ENCODE assay signal across 7 mouse cellular contexts in the genomic region with DNA sequence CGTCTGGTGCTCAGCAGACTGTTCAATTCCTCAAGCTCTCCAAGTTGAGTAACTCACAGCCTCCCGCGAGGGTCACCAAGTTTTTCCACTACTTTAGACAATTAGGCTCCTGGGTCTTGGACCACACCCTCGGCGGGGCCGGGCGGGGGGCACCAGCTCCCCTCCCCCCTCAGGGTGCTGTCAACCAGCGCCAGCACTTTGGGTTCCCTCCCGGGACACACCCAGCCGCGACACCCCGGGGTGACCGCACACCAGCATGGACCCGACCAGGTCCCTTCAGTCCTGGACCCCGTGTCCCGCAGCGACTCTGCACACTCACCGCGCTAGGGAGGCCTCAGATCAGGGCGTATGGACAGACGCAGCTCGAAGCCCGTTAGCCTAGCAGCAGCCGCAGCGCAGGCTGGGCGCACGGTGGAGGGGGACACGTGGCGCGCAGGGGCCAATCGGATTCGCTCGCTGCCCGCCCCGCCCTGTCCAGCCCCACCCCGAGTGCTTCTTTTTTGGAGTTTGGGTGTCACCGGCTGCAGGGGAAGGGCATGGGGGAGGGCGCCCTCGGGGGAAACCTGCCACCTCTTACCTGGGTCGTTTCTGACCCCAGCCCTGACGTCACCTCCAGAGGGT. TPM values are rescaled to one million over a fixed set of nuclear protein-coding genes. Genes with fewer than 3 reads are reported as not detected.
DNase-seq lines count a peak whose midpoint lies in the region; ATAC-seq lines count a peak whose summit lies in the region.

A gene (minus strand): TSS at position 406 of the 621 bp plus-strand sequence.

- peak within 1 kb of the TSS; percentile 70 for H3K9ac ChIP-seq in intestine, embryonic 14.5 days (ENCODE audit: low read length)
- peak within 1 kb of the TSS; percentile 59 for H3K9ac ChIP-seq in midbrain, embryonic 12.5 days (replicated peaks)

- H3K4me3 ChIP-seq in intestine, embryonic 14.5 days (ENCODE audit: low read depth, low read length), result peak within 1 kb of the TSS; percentile 89
- H3K4me3 ChIP-seq in limb, embryonic 10.5 days, result peak within 1 kb of the TSS; percentile 63
- H3K4me3 ChIP-seq in midbrain, embryonic 12.5 days, result peak within 1 kb of the TSS; percentile 51

- peak within 1 kb of the TSS; percentile 66 for H3K4me2 ChIP-seq in intestine, embryonic 14.5 days (ENCODE audit: low read length)
- peak within 1 kb of the TSS; percentile 91 for H3K4me2 ChIP-seq in midbrain, embryonic 12.5 days (replicated peaks)

- H3K27ac ChIP-seq in intestine, embryonic 14.5 days (ENCODE audit: low read depth), result peak within 1 kb of the TSS; percentile 90
- peak within 1 kb of the TSS; percentile 79 for H3K27ac ChIP-seq in limb, embryonic 10.5 days
- no peak within 1 kb of the TSS for H3K27ac ChIP-seq in midbrain, embryonic 12.5 days (replicated peaks)

- no peaks in the 10 kb centered on the region for H3K27me3 ChIP-seq in intestine, embryonic 14.5 days (replicated peaks; ENCODE audit: control insufficient read depth, insufficient read depth, low read length)
- peaks cover 22% of the 10 kb centered on the region for H3K27me3 ChIP-seq in limb, embryonic 10.5 days (ENCODE audit: low read depth, poor library complexity, severe bottlenecking)
- peaks cover 40% of the 10 kb centered on the region for H3K27me3 ChIP-seq in midbrain, embryonic 12.5 days

- peaks cover 41% of the 10 kb centered on the region for H3K4me1 ChIP-seq in intestine, embryonic 14.5 days (replicated peaks; ENCODE audit: control insufficient read depth, insufficient read depth, low read length)
- H3K4me1 ChIP-seq in limb, embryonic 10.5 days, result peaks cover 40% of the 10 kb centered on the region
- H3K4me1 ChIP-seq in midbrain, embryonic 12.5 days, result peaks cover 24% of the 10 kb centered on the region

- peak; percentile 93 for DNase-seq in adrenal gland, adult 2 months
- DNase-seq in embryo, embryonic 10.5 days (ENCODE audit: low spot score), result peak; percentile 81
- peak; percentile 92 for DNase-seq in gastrocnemius, postnatal 25 days
- DNase-seq in intestine, embryonic 14.5 days (ENCODE audit: low spot score), result peak; percentile 83
- peak; percentile 85 for DNase-seq in limb, embryonic 10.5 days (ENCODE audit: low spot score)
- DNase-seq in skeletal muscle tissue, adult 2 months (ENCODE audit: low read depth, low spot score), result peak; percentile 84

- no peaks in the 10 kb centered on the region for H3K9me3 ChIP-seq in intestine, embryonic 14.5 days (ENCODE audit: control insufficient read depth, low read length)
- H3K9me3 ChIP-seq in limb, embryonic 10.5 days (replicated peaks), result no peaks in the 10 kb centered on the region
- H3K9me3 ChIP-seq in midbrain, embryonic 12.5 days, result no peaks in the 10 kb centered on the region

- H3K36me3 ChIP-seq in intestine, embryonic 14.5 days (ENCODE audit: control insufficient read depth, insufficient read depth, low read length), result no peaks in the 10 kb centered on the region; the same call in 1 of the 2 replicates
- no peaks in the 10 kb centered on the region for H3K36me3 ChIP-seq in limb, embryonic 10.5 days
- no peaks in the 10 kb centered on the region for H3K36me3 ChIP-seq in midbrain, embryonic 12.5 days

- ATAC-seq in intestine, embryonic 14.5 days (replicated peaks; ENCODE audit: low FRiP score, low TSS enrichment, low read depth), result peak; percentile 94
- ATAC-seq in midbrain, embryonic 12.5 days (ENCODE audit: low FRiP score, low read depth), result peak; percentile 87

- WGBS in intestine, embryonic 14.5 days, result under 1% methylated on average over 41 of the region's 41 CpGs
- under 1% methylated on average over 41 of the region's 41 CpGs for WGBS in limb, embryonic 10.5 days
- WGBS in midbrain, embryonic 12.5 days, result under 1% methylated on average over 41 of the region's 41 CpGs

RNA-seq across cellular contexts. Expression of the gene that starts here (rescaled TPM):
- total RNA-seq in adrenal gland, adult 2 months (2021), result 100 to 1,000 TPM; 116 to 185 TPM
- polyA plus RNA-seq in adrenal gland, adult 2 months (2012; rRNA removed), result 54.6 and 58.7 TPM in 2 replicates
- total RNA-seq in gastrocnemius, postnatal 25 days (2021), result 100 to 1,000 TPM; 180 to 209 TPM
- polyA plus RNA-seq in intestine, embryonic 14.5 days (2014; fragmentation: Nextera tagmentation; extraction: Ambion mirVana), result 327 and 365 TPM in 2 replicates
- 53.5 and 69.1 TPM in 2 replicates for polyA plus RNA-seq in limb, embryonic 10.5 days (2016; fragmentation: Nextera tagmentation; extraction: Ambion mirVana)
- 65.1 and 82.3 TPM in 2 replicates for polyA plus RNA-seq in midbrain, embryonic 12.5 days (2016; fragmentation: Nextera tagmentation; extraction: Ambion mirVana)
